Mouse (Mus musculus) brain, embryonic 14.5 days (tissue): ENCODE results near the gene Slc7a7.

Experiments
- CTCF ChIP-seq: fragments of 200-500 bp; IDR thresholded peaks from 2 replicates; pipeline ENCODE4 v1.5.1; 2012; ENCODE audit warnings: inconsistent platforms, mild to moderate bottlenecking, moderate library complexity, borderline replicate concordance; ENCODE audit not compliant: insufficient read depth, insufficient read length; ENCODE audit errors: extremely low read depth
- POLR2A ChIP-seq: fragments of 200-500 bp; IDR thresholded peaks from 2 replicates; pipeline ENCODE4 v1.6.1; 2012; ENCODE audit warnings: mild to moderate bottlenecking, inconsistent platforms, borderline replicate concordance; ENCODE audit not compliant: poor library complexity, insufficient read depth, insufficient read length, severe bottlenecking; ENCODE audit errors: extremely low read depth

DNA sequence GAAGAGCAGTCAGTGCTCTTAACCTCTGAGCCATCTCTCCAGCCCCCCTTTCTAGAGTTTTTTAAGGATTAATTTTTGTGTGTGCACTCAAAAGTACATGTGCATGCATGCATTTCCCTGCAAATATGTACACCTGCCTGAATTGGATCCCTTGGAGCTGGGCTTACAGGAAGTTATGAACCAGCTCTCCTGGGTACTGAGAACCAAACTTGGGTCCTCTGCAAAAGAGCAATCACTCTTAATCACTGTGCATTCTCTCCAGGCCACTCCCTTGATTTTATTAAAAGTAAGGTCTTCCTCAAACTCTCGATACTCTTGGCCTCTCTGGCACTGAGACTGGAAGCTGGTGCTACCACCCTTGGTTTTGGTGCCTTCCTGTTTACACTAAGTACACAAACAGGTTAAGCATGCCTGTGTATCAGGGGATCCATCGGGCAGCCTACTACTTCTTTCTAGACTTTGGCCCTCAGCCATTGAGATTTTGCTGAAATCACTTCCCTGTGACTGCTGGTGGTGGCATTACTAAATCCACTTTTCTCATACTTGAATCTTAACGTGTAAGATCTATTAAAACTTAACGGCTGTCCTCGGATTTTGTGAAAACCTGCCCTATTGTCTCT is 52.4 kb downstream of the Slc7a7 start:
- TF ChIP-seq CTCF, result no peak
- TF ChIP-seq POLR2A, result no peak
